Mouse (Mus musculus) ES-Bruce4 (cell line): Measurements from ENCODE around the gene Tob2. TPM values are rescaled to one million over a fixed set of nuclear protein-coding genes. Genes with fewer than 3 reads are reported as not detected.

Source experiments
- H3K27ac ChIP-seq: 2 replicates; pipeline ENCODE4 v1.5.1; 2012; ENCODE audit warnings: low read length, inconsistent platforms; ENCODE audit not compliant: insufficient read depth
- H3K27me3 ChIP-seq: 2 replicates; pipeline ENCODE4 v1.6.1; 2012; ENCODE audit warnings: mild to moderate bottlenecking, low read length, inconsistent platforms; ENCODE audit not compliant: control insufficient read depth, poor library complexity, insufficient read depth, severe bottlenecking
- H3K36me3 ChIP-seq: 2 replicates; pipeline ENCODE4 v1.6.1; 2012; ENCODE audit warnings: inconsistent platforms, mild to moderate bottlenecking, low read length, moderate library complexity; ENCODE audit not compliant: control insufficient read depth, poor library complexity, insufficient read depth, severe bottlenecking
- H3K4me1 ChIP-seq: one replicate; pipeline ENCODE4 v1.8.1; 2011; ENCODE audit warnings: low read length; ENCODE audit not compliant: control insufficient read depth, insufficient read depth
- H3K4me3 ChIP-seq: 2 replicates; pipeline ENCODE4 v1.5.1; 2011; ENCODE audit warnings: low read depth, mild to moderate bottlenecking, low read length
- H3K9ac ChIP-seq: 2 replicates; pipeline ENCODE4 v1.6.1; 2012; ENCODE audit warnings: low read depth, mild to moderate bottlenecking, inconsistent platforms; ENCODE audit not compliant: poor library complexity, severe bottlenecking
- H3K9me3 ChIP-seq: replicated peaks from 2 replicates; pipeline ENCODE4 v1.6.1; 2012; ENCODE audit warnings: mild to moderate bottlenecking, low read length, inconsistent platforms; ENCODE audit not compliant: control insufficient read depth, poor library complexity, insufficient read depth, severe bottlenecking
- CTCF ChIP-seq: IDR thresholded peaks from one replicate; pipeline ENCODE4 v1.8.1; 2011; ENCODE audit warnings: low read depth, low read length
- EP300 ChIP-seq: IDR thresholded peaks from 2 replicates; pipeline ENCODE4 v1.6.1; 2011; ENCODE audit warnings: low read depth, low read length; ENCODE audit not compliant: insufficient read depth
- POLR2A ChIP-seq: IDR thresholded peaks from one replicate; pipeline ENCODE4 v1.8.1; 2011; ENCODE audit warnings: low read length; ENCODE audit not compliant: insufficient read depth
- polyA plus RNA-seq: library from polyadenylated mRNA; stranded (reverse); fragments of >200 nt; gene quantifications from 2 replicates; pipeline ENCODE4 v1.2.4, GENCODE M21; 2011; ENCODE audit warnings: low read depth; ENCODE audit not compliant: missing spikeins, insufficient read depth, insufficient read length

The Tob2 gene
- polyA plus RNA-seq, 1 experiment, result 10.7 TPM

- peak overlapping the region; percentile 65; the same call in 1 of the 2 replicates for H3K27ac ChIP-seq
- H3K27me3 ChIP-seq, result no peaks in the 10 kb centered on the region
- peak overlapping the region; percentile 90 for H3K4me3 ChIP-seq
- TF ChIP-seq CTCF, result no peak
- no peak for TF ChIP-seq POLR2A
- no peak for TF ChIP-seq EP300
- peak overlapping the region; percentile 91 for H3K9ac ChIP-seq
- H3K9me3 ChIP-seq, result no peaks in the 10 kb centered on the region
- no peaks in the 10 kb centered on the region for H3K4me1 ChIP-seq
- H3K36me3 ChIP-seq, result peaks cover 14% of the 10 kb centered on the region
These were observed 46.3 kb downstream of the Tob2 start for GRCm38 (mm10) chr15:81812287-81812686.

GRCm38 (mm10) chr15:81811599-81811996, 47.0 kb downstream of the Tob2 start:
- H3K4me3 ChIP-seq, result peak overlapping the region; percentile 90
- H3K9me3 ChIP-seq, result no peaks in the 10 kb centered on the region
- peak overlapping the region; percentile 91 for H3K9ac ChIP-seq
- peaks cover 9% of the 10 kb centered on the region for H3K36me3 ChIP-seq
- TF ChIP-seq CTCF, result no peak
- TF ChIP-seq POLR2A, result no peak
- TF ChIP-seq EP300, result no peak
- peak overlapping the region; percentile 65; the same call in 1 of the 2 replicates for H3K27ac ChIP-seq
- H3K27me3 ChIP-seq, result no peaks in the 10 kb centered on the region
- no peaks in the 10 kb centered on the region for H3K4me1 ChIP-seq

GRCm38 (mm10) chr15:81810671-81811598, 47.7 kb downstream of the Tob2 start:
- H3K4me1 ChIP-seq, result no peaks in the 10 kb centered on the region

GRCm38 (mm10) chr15:81810150-81810549, 48.4 kb downstream of the Tob2 start:
- TF ChIP-seq CTCF (no peak), EP300 (no peak), POLR2A (no peak)
- H3K4me1 ChIP-seq, result no peaks in the 10 kb centered on the region
- H3K4me3 ChIP-seq, result peak overlapping the region; percentile 85
- no peak overlapping the region for H3K27ac ChIP-seq
- H3K36me3 ChIP-seq, result no peaks in the 10 kb centered on the region
- H3K9me3 ChIP-seq, result no peaks in the 10 kb centered on the region
- H3K9ac ChIP-seq, result peak overlapping the region; percentile 36
- no peaks in the 10 kb centered on the region for H3K27me3 ChIP-seq

More at GRCm38 (mm10) chr15:81810671-81811598, 47.7 kb downstream of the Tob2 start:
- TF ChIP-seq EP300 (no peak), POLR2A (no peak), CTCF (no peak)
- no peaks in the 10 kb centered on the region for H3K9me3 ChIP-seq
- H3K27ac ChIP-seq, result no peak overlapping the region
- peak overlapping the region; percentile 90 for H3K4me3 ChIP-seq
- peak overlapping the region; percentile 91 for H3K9ac ChIP-seq
- H3K27me3 ChIP-seq, result no peaks in the 10 kb centered on the region
- peaks cover 6% of the 10 kb centered on the region; the same call in 1 of the 2 replicates for H3K36me3 ChIP-seq

- H3K4me1 ChIP-seq, result no peaks in the 10 kb centered on the region
- H3K27me3 ChIP-seq, result no peaks in the 10 kb centered on the region
- no peaks in the 10 kb centered on the region for H3K36me3 ChIP-seq
- no peak overlapping the region for H3K9ac ChIP-seq
- H3K4me3 ChIP-seq, result no peak overlapping the region
- TF ChIP-seq POLR2A (no peak), EP300 (no peak), CTCF (no peak)
- no peaks in the 10 kb centered on the region for H3K9me3 ChIP-seq
- H3K27ac ChIP-seq, result no peak overlapping the region
These were observed 49.0 kb downstream of the Tob2 start for GRCm38 (mm10) chr15:81809550-81809949.

- no peaks in the 10 kb centered on the region for H3K4me1 ChIP-seq
These were observed 49.8 kb downstream of the Tob2 start for GRCm38 (mm10) chr15:81808799-81809198.

More at GRCm38 (mm10) chr15:81808799-81809198, 49.8 kb downstream of the Tob2 start:
- Histone ChIP-seq H3K9ac (no peak overlapping the region), H3K4me3 (no peak overlapping the region), H3K27ac (no peak overlapping the region), H3K9me3 (no peaks in the 10 kb centered on the region), H3K36me3 (no peaks in the 10 kb centered on the region), H3K27me3 (no peaks in the 10 kb centered on the region)
- TF ChIP-seq CTCF (no peak), EP300 (no peak), POLR2A (no peak)
